Mouse (Mus musculus) stomach, embryonic 16.5 days (tissue): Measurements from ENCODE around the gene Trim68. TPM values are rescaled to one million over a fixed set of nuclear protein-coding genes. Genes with fewer than 3 reads are reported as not detected.
"Not testable (repeated sequence)": the region's sequence is repeated elsewhere in the genome, so short reads cannot be mapped to it uniquely, and the experiment has no call there.

Experiments used
- ATAC-seq: fragments of 200-750 bp; cut with Nextera tagmentation; 2 replicates; pipeline ENCODE4 v1.8.0; 2017; ENCODE audit warnings: moderate number of reproducible peaks, moderate TSS enrichment; ENCODE audit not compliant: insufficient read depth, low FRiP score
- H3K27ac ChIP-seq: fragments of 300-500 bp; sonication (generic); 2 replicates; pipeline ENCODE4 v1.5.1; 2014; ENCODE audit warnings: low read length
- H3K27me3 ChIP-seq: fragments of 300-500 bp; sonication (generic); 2 replicates; pipeline ENCODE4 v1.6.1; 2014; ENCODE audit warnings: low read length, control low read depth, mixed read lengths; ENCODE audit not compliant: control insufficient read depth, insufficient read depth
- H3K36me3 ChIP-seq: fragments of 300-500 bp; sonication (generic); 2 replicates; pipeline ENCODE4 v1.6.1; 2014; ENCODE audit warnings: low read length; ENCODE audit not compliant: control insufficient read depth, insufficient read depth
- H3K4me1 ChIP-seq: fragments of 300-500 bp; sonication (generic); 2 replicates; pipeline ENCODE4 v1.6.1; 2014; ENCODE audit warnings: low read length, control low read depth, mixed read lengths; ENCODE audit not compliant: control insufficient read depth, insufficient read depth
- H3K4me2 ChIP-seq: fragments of 300-500 bp; sonication (generic); 2 replicates; pipeline ENCODE4 v1.6.1; 2014; ENCODE audit warnings: low read depth, low read length, mixed read lengths
- H3K4me3 ChIP-seq: fragments of 300-500 bp; sonication (generic); replicated peaks from 2 replicates; pipeline ENCODE4 v1.5.1; 2014; ENCODE audit warnings: mild to moderate bottlenecking, low read length
- H3K9ac ChIP-seq: fragments of 300-500 bp; sonication (generic); 2 replicates; pipeline ENCODE4 v1.6.1; 2014; ENCODE audit warnings: low read length
- H3K9me3 ChIP-seq: fragments of 300-500 bp; sonication (generic); replicated peaks from 2 replicates; pipeline ENCODE4 v1.6.1; 2016; ENCODE audit warnings: low read length, control low read depth; ENCODE audit not compliant: control insufficient read depth
- WGBS: fragments of 180-500 bp; shearing (Covaris S2); extraction: QIAGEN DNeasy Blood & Tissue Kit; methylation state at CpG from one replicate; pipeline ENCODE4 v1.1.7; 2014; 5-methylcytosine and 5-hydroxymethylcytosine counted together
- polyA plus RNA-seq: library from polyadenylated mRNA; unstranded; fragments of >200 nt; fragmentation: Nextera tagmentation; extraction: Ambion mirVana; gene quantifications from 2 replicates; pipeline ENCODE4 v1.2.1, GENCODE M21; 2015

Trim68 gene
- polyA plus RNA-seq, 1 experiment from 2014 or later = 15.7 TPM

- Histone ChIP-seq H3K4me3 (no peak overlapping the region), H3K4me1 (no peaks in the 10 kb centered on the region), H3K9me3 (no peaks in the 10 kb centered on the region), H3K36me3 (no peaks in the 10 kb centered on the region), H3K4me2 (no peak overlapping the region), H3K27me3 (no peaks in the 10 kb centered on the region), H3K27ac (no peak overlapping the region), H3K9ac (no peak overlapping the region)
- WGBS = 27% methylated on average over 2 of the region's 2 CpGs
- ATAC-seq = no peak
Measured at GRCm38 (mm10) chr7:102665378-102665777, 21.7 kb downstream of the Trim68 start.

DNA sequence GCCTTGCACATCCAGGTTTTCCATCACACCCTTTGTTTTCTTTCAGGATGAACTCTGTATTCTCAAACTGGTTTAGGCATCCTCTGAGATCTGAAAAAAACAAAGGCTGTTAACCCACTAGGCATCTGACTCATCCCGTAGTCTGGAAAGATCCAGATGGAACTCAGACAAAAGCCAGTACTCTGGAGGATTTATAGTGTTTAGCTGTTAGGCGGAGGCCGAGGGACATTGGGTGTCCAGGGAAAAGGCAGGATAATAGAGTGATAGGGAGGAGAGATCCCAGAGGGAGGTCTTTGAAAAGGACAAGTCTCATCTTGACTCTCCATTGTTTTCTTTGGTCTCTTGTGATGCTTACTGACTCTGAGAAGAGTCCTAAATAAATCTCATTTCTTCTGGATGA is 22.5 kb downstream of the Trim68 start, which contains the start of gene Olfr556:
Gene Olfr556 (plus strand): TSS at position 301 of the 400 bp plus-strand sequence.
- H3K27me3 ChIP-seq = no peaks in the 10 kb centered on the region
- H3K9me3 ChIP-seq = no peaks in the 10 kb centered on the region
- no peak within 1 kb of the TSS for H3K27ac ChIP-seq
- no peak within 1 kb of the TSS for H3K4me2 ChIP-seq
- 46% methylated on average over 3 of the region's 3 CpGs for WGBS
- H3K9ac ChIP-seq = no peak within 1 kb of the TSS
- H3K4me3 ChIP-seq = no peak within 1 kb of the TSS
- H3K36me3 ChIP-seq = no peaks in the 10 kb centered on the region
- ATAC-seq = no peak
- no peaks in the 10 kb centered on the region for H3K4me1 ChIP-seq

- WGBS = 71% methylated on average over 1 of the region's 1 CpGs
- no peak within 1 kb of the TSS for H3K9ac ChIP-seq
- H3K9me3 ChIP-seq = no peaks in the 10 kb centered on the region
- ATAC-seq = no peak
- H3K4me2 ChIP-seq = no peak within 1 kb of the TSS
- H3K36me3 ChIP-seq = no peaks in the 10 kb centered on the region
- no peaks in the 10 kb centered on the region for H3K27me3 ChIP-seq
- no peaks in the 10 kb centered on the region for H3K4me1 ChIP-seq
- no peak within 1 kb of the TSS for H3K4me3 ChIP-seq
- no peak within 1 kb of the TSS for H3K27ac ChIP-seq
Measured at GRCm38 (mm10) chr7:102658523-102658922, 28.6 kb downstream of the Trim68 start, which contains the start of gene Olfr555. TSS of gene Olfr555 (plus strand) at chr7:102658823.

DNA sequence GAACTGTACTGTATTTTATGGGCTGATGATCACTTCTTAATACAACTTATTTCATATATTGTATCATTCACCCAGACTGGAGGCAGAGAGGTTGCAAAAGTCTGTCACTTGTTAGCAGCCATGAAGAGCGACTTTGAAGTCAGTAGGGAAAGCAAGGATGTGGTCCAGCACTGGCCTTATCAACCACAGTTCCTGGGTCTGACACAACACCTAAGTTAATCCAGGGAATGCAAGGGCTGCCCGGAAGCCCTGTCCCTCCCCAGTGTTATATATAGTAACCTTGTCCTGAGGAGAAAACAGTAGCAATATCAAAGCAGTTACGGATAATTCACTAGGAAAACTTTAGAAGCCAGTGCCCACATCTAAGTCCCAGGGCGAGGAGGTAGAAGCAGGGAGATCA is 42.2 kb downstream of the Trim68 start:
- H3K36me3 ChIP-seq, H3K27me3 ChIP-seq, H3K9ac ChIP-seq, H3K4me1 ChIP-seq, H3K4me2 ChIP-seq, H3K4me3 ChIP-seq, H3K27ac ChIP-seq, H3K9me3 ChIP-seq, ATAC-seq: not testable (repeated sequence)
- WGBS = 91% methylated on average over 3 of the region's 4 CpGs

DNA sequence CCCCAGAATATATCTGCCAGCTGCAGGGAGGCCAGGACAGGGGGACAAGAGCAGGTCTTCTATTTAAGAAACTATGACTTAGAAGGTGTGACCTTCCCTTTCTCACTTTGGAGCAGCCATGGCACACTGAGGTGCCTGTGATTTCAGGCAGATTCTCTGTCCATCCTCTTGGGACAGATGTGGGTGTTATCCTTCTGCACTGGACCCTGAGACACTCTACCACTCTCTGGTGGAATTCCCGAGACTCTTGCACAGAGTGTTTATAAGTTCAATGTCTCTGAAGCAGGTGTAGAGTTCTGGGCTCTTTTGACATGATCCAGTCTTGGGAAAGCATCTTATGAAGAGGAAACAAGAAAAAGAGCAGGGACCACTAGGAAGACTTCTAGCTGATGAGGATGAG is 49.0 kb downstream of the Trim68 start, which contains the start of gene Olfr554:
Gene Olfr554 (plus strand): TSS at position 301 of the 400 bp plus-strand sequence.
- H3K36me3 ChIP-seq = no peaks in the 10 kb centered on the region
- 56% methylated on average over 1 of the region's 1 CpGs for WGBS
- no peak for ATAC-seq
- no peaks in the 10 kb centered on the region for H3K4me1 ChIP-seq
- H3K4me2 ChIP-seq = no peak within 1 kb of the TSS
- no peak within 1 kb of the TSS for H3K9ac ChIP-seq
- H3K9me3 ChIP-seq = no peaks in the 10 kb centered on the region
- no peak within 1 kb of the TSS for H3K27ac ChIP-seq
- H3K4me3 ChIP-seq = no peak within 1 kb of the TSS
- no peaks in the 10 kb centered on the region for H3K27me3 ChIP-seq

GRCm38 (mm10) chr7:102636665-102637064 is 50.5 kb downstream of the Trim68 start:
- H3K9me3 ChIP-seq = no peaks in the 10 kb centered on the region
- H3K27ac ChIP-seq = no peak overlapping the region
- ATAC-seq = no peak
- H3K4me2 ChIP-seq = no peak overlapping the region
- H3K27me3 ChIP-seq = no peaks in the 10 kb centered on the region
- 28% methylated on average over 3 of the region's 3 CpGs for WGBS
- no peak overlapping the region for H3K9ac ChIP-seq
- H3K4me3 ChIP-seq = no peak overlapping the region
- no peaks in the 10 kb centered on the region for H3K4me1 ChIP-seq
- H3K36me3 ChIP-seq = no peaks in the 10 kb centered on the region

Other genes starting within 250 kb of the Trim68 start
- 131 and 137 TPM in 2 replicates for gene Rrm1, start 245.6 kb downstream of the Trim68 start, polyA plus RNA-seq
- gene Olfr543, start 205.6 kb downstream of the Trim68 start, polyA plus RNA-seq = 0.30 and 0.54 TPM in 2 replicates
- gene Olfr544, start 199.0 kb downstream of the Trim68 start, polyA plus RNA-seq = 0.04 and 0.07 TPM in 2 replicates
- 0.16 and 0.17 TPM in 2 replicates for gene Olfr545, start 187.8 kb downstream of the Trim68 start, polyA plus RNA-seq
- not detected in 2 replicates for gene Olfr547, start 152.6 kb downstream of the Trim68 start, polyA plus RNA-seq
- gene Olfr548-ps1, start 146.4 kb downstream of the Trim68 start, polyA plus RNA-seq = not detected in 2 replicates
- not detected in 2 replicates for gene Olfr549, start 137.5 kb downstream of the Trim68 start, polyA plus RNA-seq
- gene Trim21, start 121.8 kb downstream of the Trim68 start, polyA plus RNA-seq = 0.26 and 0.58 TPM in 2 replicates
- not detected in 2 replicates for gene Olfr550, start 115.9 kb downstream of the Trim68 start, polyA plus RNA-seq
- not detected in 2 replicates for gene Olfr551, start 95.4 kb downstream of the Trim68 start, polyA plus RNA-seq
- gene Olfr552, start 89.6 kb downstream of the Trim68 start, polyA plus RNA-seq = not detected in 2 replicates
- not detected in 2 replicates for gene Olfr553, start 69.1 kb downstream of the Trim68 start, polyA plus RNA-seq
- not detected in 2 replicates for gene Olfr554, start 48.9 kb downstream of the Trim68 start, polyA plus RNA-seq
- not detected in 2 replicates for gene Olfr555, start 28.5 kb downstream of the Trim68 start, polyA plus RNA-seq
- gene Olfr556, start 22.4 kb downstream of the Trim68 start, polyA plus RNA-seq = not detected in 2 replicates
- gene Olfr557, start 8.6 kb upstream of the Trim68 start, polyA plus RNA-seq = not detected in 2 replicates
- gene Olfr558, start 14.9 kb upstream of the Trim68 start, polyA plus RNA-seq = 0.45 and 0.75 TPM in 2 replicates
- gene Olfr33, start 31.7 kb upstream of the Trim68 start, polyA plus RNA-seq = not detected in 2 replicates
- not detected in 2 replicates for gene Olfr559, start 40.2 kb upstream of the Trim68 start, polyA plus RNA-seq
- gene Olfr560, start 72.0 kb upstream of the Trim68 start, polyA plus RNA-seq = not detected in 2 replicates
- 0.34 and 0.72 TPM in 2 replicates for gene Olfr78, start 72.1 kb upstream of the Trim68 start, polyA plus RNA-seq
- gene Olfr561, start 83.9 kb upstream of the Trim68 start, polyA plus RNA-seq = not detected in 2 replicates
- gene Olfr564, start 116.2 kb upstream of the Trim68 start, polyA plus RNA-seq = not detected in 2 replicates
- not detected in 2 replicates for gene Olfr566, start 171.4 kb upstream of the Trim68 start, polyA plus RNA-seq
- not detected in 2 replicates for gene Olfr568, start 189.8 kb upstream of the Trim68 start, polyA plus RNA-seq
- not detected in 2 replicates for gene Olfr569, start 203.6 kb upstream of the Trim68 start, polyA plus RNA-seq
- not detected in 2 replicates for gene Olfr570, start 207.2 kb upstream of the Trim68 start, polyA plus RNA-seq
- gene Olfr571, start 230.2 kb upstream of the Trim68 start, polyA plus RNA-seq = not detected in 2 replicates
- not detected in 2 replicates for gene Olfr572, start 237.1 kb upstream of the Trim68 start, polyA plus RNA-seq